Mouse (Mus musculus) midbrain, postnatal 0 days (tissue): ENCODE data around the gene Dock10. TPM values are rescaled to one million over a fixed set of nuclear protein-coding genes. Genes with fewer than 3 reads are reported as not detected.

Experiments
- ATAC-seq: fragments of 200-750 bp; cut with Nextera tagmentation; 2 replicates; pipeline ENCODE4 v1.8.0; 2017; ENCODE audit warnings: moderate number of reproducible peaks, mild to moderate bottlenecking, moderate TSS enrichment, moderate library complexity; ENCODE audit not compliant: low FRiP score
- DNase-seq: peaks from one replicate; pipeline ENCODE4 v3.0.0-alpha.2; 2015; ENCODE audit warnings: low spot score
- H3K27ac ChIP-seq: fragments of 300-500 bp; sonication (generic); 2 replicates; pipeline ENCODE4 v1.5.1; 2014; ENCODE audit warnings: low read depth, mild to moderate bottlenecking, low read length, mixed read lengths
- H3K27me3 ChIP-seq: fragments of 300-500 bp; sonication (generic); 2 replicates; pipeline ENCODE4 v1.6.1; 2014; ENCODE audit warnings: low read length, control low read depth, mixed read lengths; ENCODE audit not compliant: insufficient read depth
- H3K36me3 ChIP-seq: fragments of 300-500 bp; sonication (generic); 2 replicates; pipeline ENCODE4 v1.6.1; 2014; ENCODE audit warnings: low read length, control low read depth, mixed read lengths; ENCODE audit not compliant: insufficient read depth
- H3K4me1 ChIP-seq: fragments of 300-500 bp; sonication (generic); 2 replicates; pipeline ENCODE4 v1.6.1; 2014; ENCODE audit warnings: mild to moderate bottlenecking, control low read depth, antibody characterized with exemption, low read length, mixed read lengths; ENCODE audit not compliant: insufficient read depth
- H3K4me2 ChIP-seq: fragments of 300-500 bp; sonication (generic); 2 replicates; pipeline ENCODE4 v1.6.1; 2014; ENCODE audit warnings: low read depth, mild to moderate bottlenecking, low read length, mixed read lengths; ENCODE audit not compliant: poor library complexity, severe bottlenecking
- H3K4me3 ChIP-seq: fragments of 300-500 bp; sonication (generic); 2 replicates; pipeline ENCODE4 v1.5.1; 2014; ENCODE audit warnings: low read depth, mild to moderate bottlenecking, low read length, moderate library complexity
- H3K9ac ChIP-seq: fragments of 300-500 bp; sonication (generic); replicated peaks from 2 replicates; pipeline ENCODE4 v1.6.1; 2014; ENCODE audit warnings: mild to moderate bottlenecking, low read length, moderate library complexity, mixed read lengths; ENCODE audit not compliant: poor library complexity, severe bottlenecking
- H3K9me3 ChIP-seq: fragments of 300-500 bp; sonication (generic); 2 replicates; pipeline ENCODE4 v1.6.1; 2016; ENCODE audit warnings: low read length, control low read depth
- CTCF ChIP-seq: IDR thresholded peaks from 2 replicates; pipeline ENCODE4 v1.5.1; 2016; ENCODE audit warnings: antibody characterized with exemption, mild to moderate bottlenecking
- WGBS: fragments of 180-500 bp; shearing (Covaris S2); extraction: QIAGEN DNeasy Blood & Tissue Kit; methylation state at CpG from one replicate; pipeline ENCODE4 v1.1.7; 2014; 5-methylcytosine and 5-hydroxymethylcytosine counted together
- polyA plus RNA-seq: library from polyadenylated mRNA; unstranded; fragments of >200 nt; fragmentation: Nextera tagmentation; extraction: Ambion mirVana; gene quantifications from 2 replicates; pipeline ENCODE4 v1.2.1, GENCODE M21; 2015
- total RNA-seq: library from RNA; depleted of rRNA; stranded (reverse); fragments of >200 nt; gene quantifications from 2 replicates; pipeline ENCODE4 v1.2.3, GENCODE M21; 2014

The Dock10 gene
- total and polyA plus RNA-seq, 2 experiments from 2014 or later: 3.0 to 12.8 TPM

- Histone ChIP-seq H3K4me2 (no peak overlapping the region), H3K4me1 (no peaks in the 10 kb centered on the region), H3K36me3 (no peaks in the 10 kb centered on the region), H3K27me3 (no peaks in the 10 kb centered on the region), H3K27ac (no peak overlapping the region), H3K9ac (no peak overlapping the region), H3K4me3 (no peak overlapping the region), H3K9me3 (no peaks in the 10 kb centered on the region)
- DNase-seq: no peak
- 77% methylated on average over 5 of the region's 5 CpGs for WGBS
- TF ChIP-seq CTCF: no peak
- no peak for ATAC-seq
These were observed 20.4 kb downstream of the Dock10 start for GRCm38 (mm10) chr1:80737812-80738391.

GRCm38 (mm10) chr1:80730582-80730981 lies 27.7 kb downstream of the Dock10 start:
- WGBS: 70% methylated on average over 5 of the region's 5 CpGs
- DNase-seq (no peak), ATAC-seq (no peak)

GRCm38 (mm10) chr1:80730174-80730573 lies 28.2 kb downstream of the Dock10 start:
- ATAC-seq (no peak), DNase-seq (no peak)
- no peaks in the 10 kb centered on the region for H3K9me3 ChIP-seq
- WGBS: 94% methylated on average over 4 of the region's 4 CpGs
- no peaks in the 10 kb centered on the region for H3K4me1 ChIP-seq
- no peak for TF ChIP-seq CTCF
- no peak overlapping the region for H3K9ac ChIP-seq
- H3K4me2 ChIP-seq: no peak overlapping the region
- no peaks in the 10 kb centered on the region for H3K36me3 ChIP-seq
- H3K27ac ChIP-seq: no peak overlapping the region
- H3K4me3 ChIP-seq: no peak overlapping the region
- H3K27me3 ChIP-seq: no peaks in the 10 kb centered on the region

More at GRCm38 (mm10) chr1:80730582-80730981, 27.7 kb downstream of the Dock10 start:
- Histone ChIP-seq H3K27ac (no peak overlapping the region), H3K4me3 (no peak overlapping the region), H3K9me3 (no peaks in the 10 kb centered on the region), H3K36me3 (no peaks in the 10 kb centered on the region), H3K4me2 (no peak overlapping the region), H3K9ac (no peak overlapping the region), H3K27me3 (no peaks in the 10 kb centered on the region), H3K4me1 (no peaks in the 10 kb centered on the region)
- no peak for TF ChIP-seq CTCF

- no peaks in the 10 kb centered on the region for H3K9me3 ChIP-seq
- H3K27ac ChIP-seq: no peak overlapping the region
- no peak overlapping the region for H3K4me2 ChIP-seq
- H3K4me3 ChIP-seq: no peak overlapping the region
- H3K9ac ChIP-seq: no peak overlapping the region
- ATAC-seq (0 out of 2 replicates have a peak, but pooled peaks have one; percentile 34), DNase-seq (peak; percentile 51)
- 55% methylated on average over 1 of the region's 1 CpGs for WGBS
- H3K4me1 ChIP-seq: no peaks in the 10 kb centered on the region
- H3K27me3 ChIP-seq: no peaks in the 10 kb centered on the region
- peak; percentile 51 for TF ChIP-seq CTCF
- H3K36me3 ChIP-seq: no peaks in the 10 kb centered on the region
These were observed 30.1 kb downstream of the Dock10 start for GRCm38 (mm10) chr1:80728183-80728582.

- no peaks in the 10 kb centered on the region for H3K9me3 ChIP-seq
- no peaks in the 10 kb centered on the region for H3K27me3 ChIP-seq
- H3K4me1 ChIP-seq: no peaks in the 10 kb centered on the region
- no peak overlapping the region for H3K9ac ChIP-seq
- H3K36me3 ChIP-seq: no peaks in the 10 kb centered on the region
- DNase-seq: no peak
- ATAC-seq: no peak
- H3K4me2 ChIP-seq: no peak overlapping the region
- no peak for TF ChIP-seq CTCF
- 80% methylated on average over 4 of the region's 4 CpGs for WGBS
- no peak overlapping the region for H3K27ac ChIP-seq
- no peak overlapping the region for H3K4me3 ChIP-seq
These were observed 30.9 kb downstream of the Dock10 start for GRCm38 (mm10) chr1:80727403-80727802.

- DNase-seq (peak; percentile 34), ATAC-seq (no peak)
- H3K9me3 ChIP-seq: no peaks in the 10 kb centered on the region
- no peaks in the 10 kb centered on the region for H3K36me3 ChIP-seq
- no peak overlapping the region for H3K4me2 ChIP-seq
- no peaks in the 10 kb centered on the region for H3K4me1 ChIP-seq
- no peak overlapping the region for H3K4me3 ChIP-seq
- no peaks in the 10 kb centered on the region for H3K27me3 ChIP-seq
- no peak overlapping the region for H3K9ac ChIP-seq
- TF ChIP-seq CTCF: peak; percentile 62
- WGBS: 32% methylated on average over 4 of the region's 4 CpGs
- no peak overlapping the region for H3K27ac ChIP-seq
These were observed 35.7 kb downstream of the Dock10 start for GRCm38 (mm10) chr1:80722647-80723046.
